Mouse (Mus musculus) kidney, embryonic 16.5 days (tissue): ENCODE measurements around the gene Hsd17b1. TPM values are rescaled to one million over a fixed set of nuclear protein-coding genes. Genes with fewer than 3 reads are reported as not detected.
"Not testable (repeated sequence)": the region's sequence is repeated elsewhere in the genome, so short reads cannot be mapped to it uniquely, and the experiment has no call there.

ENCODE experiments used
- ATAC-seq: fragments of 200-750 bp; cut with Nextera tagmentation; 2 replicates; pipeline ENCODE4 v1.8.0; 2017; ENCODE audit warnings: moderate TSS enrichment; ENCODE audit not compliant: low FRiP score, low TSS enrichment
- H3K27ac ChIP-seq: fragments of 300-500 bp; sonication (generic); 2 replicates; pipeline ENCODE4 v1.5.1; 2014; ENCODE audit warnings: low read length
- H3K27me3 ChIP-seq: fragments of 300-500 bp; sonication (generic); 2 replicates; pipeline ENCODE4 v1.6.1; 2014; ENCODE audit warnings: low read length, control low read depth, mixed read lengths; ENCODE audit not compliant: insufficient read depth
- H3K36me3 ChIP-seq: fragments of 300-500 bp; sonication (generic); 2 replicates; pipeline ENCODE4 v1.6.1; 2014; ENCODE audit warnings: low read length, control low read depth, mixed read lengths; ENCODE audit not compliant: insufficient read depth
- H3K4me1 ChIP-seq: fragments of 300-500 bp; sonication (generic); 2 replicates; pipeline ENCODE4 v1.6.1; 2014; ENCODE audit warnings: low read length, control low read depth, mixed read lengths; ENCODE audit not compliant: insufficient read depth
- H3K4me2 ChIP-seq: fragments of 300-500 bp; sonication (generic); replicated peaks from 2 replicates; pipeline ENCODE4 v1.6.1; 2014; ENCODE audit warnings: low read depth, low read length
- H3K4me3 ChIP-seq: fragments of 300-500 bp; sonication (generic); 2 replicates; pipeline ENCODE4 v1.5.1; 2014; ENCODE audit warnings: mild to moderate bottlenecking, low read length
- H3K9ac ChIP-seq: fragments of 300-500 bp; sonication (generic); replicated peaks from 2 replicates; pipeline ENCODE4 v1.6.1; 2014; ENCODE audit warnings: low read length
- H3K9me3 ChIP-seq: fragments of 300-500 bp; sonication (generic); 2 replicates; pipeline ENCODE4 v1.6.1; 2016; ENCODE audit warnings: low read length, control low read depth
- WGBS: fragments of 180-500 bp; shearing (Covaris S2); extraction: QIAGEN DNeasy Blood & Tissue Kit; methylation state at CpG from one replicate; pipeline ENCODE4 v1.1.7; 2014; 5-methylcytosine and 5-hydroxymethylcytosine counted together
- polyA plus RNA-seq: library from polyadenylated mRNA; unstranded; fragments of >200 nt; fragmentation: Nextera tagmentation; extraction: Ambion mirVana; gene quantifications from 2 replicates; pipeline ENCODE4 v1.2.1, GENCODE M21; 2015

Hsd17b1 gene
- polyA plus RNA-seq, 1 experiment from 2014 or later: 0.77 TPM

GRCm38 (mm10) chr11:101118105-101118504, 39.9 kb downstream of the Hsd17b1 start:
- H3K9me3 ChIP-seq: no peaks in the 10 kb centered on the region

DNA sequence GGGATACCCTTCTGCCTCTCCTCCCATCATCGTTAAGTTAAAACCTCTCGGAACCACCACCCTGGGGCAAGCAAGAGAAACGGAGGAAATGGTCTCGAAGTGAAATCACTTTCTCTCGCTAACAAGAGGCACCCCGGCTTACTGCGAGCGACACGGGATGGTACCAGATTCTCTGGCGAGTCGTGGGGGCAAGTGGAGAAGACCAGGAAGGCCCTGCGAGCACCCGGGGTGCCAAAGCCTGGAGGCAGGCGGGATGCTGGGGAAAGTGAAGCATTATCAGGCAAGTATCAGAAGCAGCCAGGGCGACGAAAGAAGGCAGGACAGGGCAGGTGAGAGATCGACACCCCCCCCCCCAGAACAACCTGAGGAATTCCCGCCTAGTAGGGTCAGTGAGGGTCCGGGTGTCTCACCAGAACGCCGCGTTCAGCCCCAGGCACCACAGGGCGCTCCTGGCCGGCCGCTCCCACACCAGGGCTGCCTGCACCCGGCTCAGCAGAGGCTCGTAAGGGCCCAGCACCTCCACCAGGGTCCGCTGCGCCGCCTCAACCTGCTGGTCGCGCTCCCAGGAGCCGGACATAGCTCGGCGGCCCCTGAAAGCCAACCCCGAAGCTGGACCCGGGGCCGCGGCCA, 41.0 kb downstream of the Hsd17b1 start:
- H3K9me3 ChIP-seq: no peaks in the 10 kb centered on the region
- under 1% methylated on average over 39 of the region's 39 CpGs for WGBS
- H3K4me2 ChIP-seq: peak overlapping the region; percentile 87
- peak; percentile 79; the same call in 1 of the 2 replicates for ATAC-seq
- peaks cover 16% of the 10 kb centered on the region; the same call in 1 of the 2 replicates for H3K36me3 ChIP-seq
- peak overlapping the region; percentile 92 for H3K27ac ChIP-seq
- peaks cover 41% of the 10 kb centered on the region for H3K4me1 ChIP-seq
- peak overlapping the region; percentile 96 for H3K4me3 ChIP-seq
- H3K27me3 ChIP-seq: no peaks in the 10 kb centered on the region
- peak overlapping the region; percentile 94 for H3K9ac ChIP-seq

More at GRCm38 (mm10) chr11:101118105-101118504, 39.9 kb downstream of the Hsd17b1 start:
- Histone ChIP-seq H3K27me3 (no peaks in the 10 kb centered on the region), H3K9ac (peak overlapping the region; percentile 94), H3K36me3 (peaks cover 7% of the 10 kb centered on the region; the same call in 1 of the 2 replicates), H3K4me3 (peak overlapping the region; percentile 96), H3K4me2 (peak overlapping the region; percentile 87), H3K4me1 (peaks cover 41% of the 10 kb centered on the region), H3K27ac (no peak overlapping the region; the same call in 1 of the 2 replicates)
- ATAC-seq: no peak
- WGBS: 27% methylated on average over 4 of the region's 4 CpGs

- under 1% methylated on average over 61 of the region's 61 CpGs for WGBS
- peak within 1 kb of the TSS; percentile 95 for H3K4me2 ChIP-seq
- peaks cover 16% of the 10 kb centered on the region; the same call in 1 of the 2 replicates for H3K36me3 ChIP-seq
- peak within 1 kb of the TSS; percentile 93 for H3K27ac ChIP-seq
- no peaks in the 10 kb centered on the region for H3K27me3 ChIP-seq
- peaks cover 41% of the 10 kb centered on the region for H3K4me1 ChIP-seq
- no peaks in the 10 kb centered on the region for H3K9me3 ChIP-seq
- H3K4me3 ChIP-seq: peak within 1 kb of the TSS; percentile 96
- peak within 1 kb of the TSS; percentile 94 for H3K9ac ChIP-seq
- peak; percentile 96 for ATAC-seq
These were observed 41.7 kb downstream of the Hsd17b1 start, which contains the start of the genes Retreg3 and Tubg1 for GRCm38 (mm10) chr11:101119761-101120544. TSS of gene Retreg3 (minus strand) at chr11:101119893. TSS of gene Tubg1 (plus strand) at chr11:101119938.

DNA sequence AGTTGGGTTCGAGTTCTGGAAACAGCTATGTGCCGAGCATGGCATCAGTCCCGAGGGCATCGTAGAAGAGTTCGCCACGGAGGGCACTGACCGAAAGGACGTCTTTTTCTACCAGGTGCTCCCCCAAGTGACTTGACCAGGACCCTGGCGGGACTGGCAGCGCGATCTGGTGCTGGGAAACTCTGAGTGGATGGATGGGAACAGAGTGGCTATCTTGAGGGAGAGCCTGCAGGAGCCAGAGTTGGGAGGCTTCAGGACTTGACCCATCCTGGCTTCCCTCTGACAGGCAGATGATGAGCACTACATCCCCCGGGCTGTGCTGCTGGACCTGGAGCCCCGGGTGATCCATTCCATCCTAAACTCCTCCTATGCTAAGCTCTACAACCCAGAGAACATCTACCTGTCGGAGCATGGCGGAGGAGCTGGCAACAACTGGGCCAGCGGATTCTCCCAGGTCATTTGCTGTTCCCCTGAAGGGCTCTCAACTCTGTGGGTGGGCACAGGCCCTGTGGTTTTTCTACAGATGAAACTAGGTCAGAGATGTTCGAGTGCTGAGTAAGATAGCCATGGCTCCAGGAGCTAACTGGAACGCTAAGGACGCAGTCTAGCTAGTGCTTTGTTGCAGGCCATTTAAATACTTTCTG, 42.5 kb downstream of the Hsd17b1 start:
- WGBS: 19% methylated on average over 19 of the region's 19 CpGs
- ATAC-seq: no peak
- Histone ChIP-seq H3K36me3 (peaks cover 17% of the 10 kb centered on the region; the same call in 1 of the 2 replicates), H3K9me3 (no peaks in the 10 kb centered on the region), H3K27ac (peak overlapping the region; percentile 93), H3K4me3 (peak overlapping the region; percentile 96), H3K4me2 (peak overlapping the region; percentile 95), H3K4me1 (peaks cover 38% of the 10 kb centered on the region), H3K27me3 (no peaks in the 10 kb centered on the region), H3K9ac (peak overlapping the region; percentile 81)

GRCm38 (mm10) chr11:101124494-101124893, 46.3 kb downstream of the Hsd17b1 start:
- not testable (repeated sequence) for H3K9me3 ChIP-seq, H3K27ac ChIP-seq, ATAC-seq, H3K27me3 ChIP-seq, H3K4me3 ChIP-seq, H3K9ac ChIP-seq, H3K4me2 ChIP-seq
- H3K36me3 ChIP-seq: peaks cover 30% of the 10 kb centered on the region
- WGBS: 93% methylated on average over 8 of the region's 8 CpGs
- peaks cover 13% of the 10 kb centered on the region for H3K4me1 ChIP-seq

- H3K4me3 ChIP-seq, H3K9me3 ChIP-seq, H3K27me3 ChIP-seq, H3K9ac ChIP-seq, H3K4me2 ChIP-seq, ATAC-seq, H3K27ac ChIP-seq: not testable (repeated sequence)
- over 99% methylated on average over 7 of the region's 9 CpGs for WGBS
- Histone ChIP-seq H3K36me3 (peaks cover 30% of the 10 kb centered on the region), H3K4me1 (peaks cover 14% of the 10 kb centered on the region)
These were observed 46.8 kb downstream of the Hsd17b1 start for GRCm38 (mm10) chr11:101125008-101125407.

DNA sequence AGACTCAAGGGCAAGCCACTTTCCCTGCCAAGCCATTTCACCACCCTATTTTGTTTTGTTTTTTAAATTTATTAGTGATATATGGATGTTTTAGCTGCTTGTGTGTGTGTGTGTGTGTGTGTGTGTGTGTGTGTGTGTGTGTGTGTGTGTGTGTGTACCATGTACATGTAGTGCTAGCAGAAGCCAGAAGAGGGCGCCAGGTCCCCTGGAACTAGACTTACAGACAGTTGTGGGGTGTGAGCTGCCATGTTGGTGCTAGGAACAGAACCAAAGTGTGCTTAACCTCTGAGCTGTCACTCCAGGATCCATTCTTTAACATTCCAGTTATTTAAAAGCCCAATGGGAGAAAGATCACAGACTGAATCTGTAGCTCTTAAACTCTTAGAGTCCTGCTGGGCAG, 48.9 kb downstream of the Hsd17b1 start:
- Histone ChIP-seq H3K4me3 (no peak overlapping the region), H3K27ac (no peak overlapping the region), H3K27me3 (no peaks in the 10 kb centered on the region), H3K4me2 (no peak overlapping the region), H3K9me3 (peaks cover 11% of the 10 kb centered on the region), H3K4me1 (peaks cover 2% of the 10 kb centered on the region; the same call in 1 of the 2 replicates), H3K36me3 (peaks cover 30% of the 10 kb centered on the region), H3K9ac (no peak overlapping the region)
- WGBS: 94% methylated on average over 1 of the region's 1 CpGs
- ATAC-seq: no peak

GRCm38 (mm10) chr11:101128996-101129577, 50.9 kb downstream of the Hsd17b1 start:
- H3K9ac ChIP-seq: no peak overlapping the region
- peaks cover 15% of the 10 kb centered on the region for H3K36me3 ChIP-seq
- no peak overlapping the region for H3K27ac ChIP-seq
- ATAC-seq: no peak
- H3K4me2 ChIP-seq: no peak overlapping the region
- H3K4me1 ChIP-seq: peaks cover 2% of the 10 kb centered on the region; the same call in 1 of the 2 replicates
- no peak overlapping the region for H3K4me3 ChIP-seq
- H3K27me3 ChIP-seq: no peaks in the 10 kb centered on the region
- H3K9me3 ChIP-seq: peaks cover 11% of the 10 kb centered on the region
- 80% methylated on average over 11 of the region's 11 CpGs for WGBS
